Mouse (Mus musculus) kidney, adult 2 months (tissue): ENCODE measurements around the gene Foxp1. TPM values are rescaled to one million over a fixed set of nuclear protein-coding genes. Genes with fewer than 3 reads are reported as not detected.

Experiments used
- DNase-seq: peaks from one replicate; pipeline ENCODE4 v3.0.0; 2021
- H3K27ac ChIP-seq: fragments of 200-500 bp; 2 replicates; pipeline ENCODE4 v1.5.1; 2012; ENCODE audit warnings: low read depth, low read length, control low read depth, inconsistent platforms; ENCODE audit not compliant: insufficient read depth
- H3K27me3 ChIP-seq: fragments of 200-500 bp; replicated peaks from 2 replicates; pipeline ENCODE4 v1.6.1; 2012; ENCODE audit warnings: mild to moderate bottlenecking, moderate library complexity, low read length, inconsistent platforms; ENCODE audit not compliant: control insufficient read depth, insufficient read depth
- H3K36me3 ChIP-seq: fragments of 200-500 bp; 2 replicates; pipeline ENCODE4 v1.6.1; 2012; ENCODE audit warnings: mild to moderate bottlenecking, moderate library complexity, low read length, inconsistent platforms; ENCODE audit not compliant: control insufficient read depth, insufficient read depth
- H3K4me1 ChIP-seq: fragments of 200-500 bp; 2 replicates; pipeline ENCODE4 v1.6.1; 2011; ENCODE audit warnings: low read length; ENCODE audit not compliant: control insufficient read depth, insufficient read depth
- H3K4me3 ChIP-seq: fragments of 200-500 bp; 2 replicates; pipeline ENCODE4 v1.5.1; 2011; ENCODE audit warnings: mild to moderate bottlenecking, low read depth, low read length, control low read depth; ENCODE audit not compliant: insufficient read depth
- CTCF ChIP-seq: fragments of 200-500 bp; conservative IDR thresholded peaks from 2 replicates; pipeline ENCODE4 v1.5.1; 2011; ENCODE audit warnings: low read depth, mild to moderate bottlenecking, control low read depth, low read length, moderate library complexity, mixed read lengths; ENCODE audit not compliant: insufficient read depth, insufficient read length
- POLR2A ChIP-seq: fragments of 200-500 bp; IDR thresholded peaks from one replicate; pipeline ENCODE4 v1.6.1; 2011; ENCODE audit warnings: low read depth, low read length, control low read depth
- WGBS: fragments of 180-500 bp; shearing (Covaris S2); methylation state at CpG from one replicate; pipeline ENCODE4 v1.1.7; 2018; 5-methylcytosine and 5-hydroxymethylcytosine counted together
- polyA plus RNA-seq: library from polyadenylated mRNA; depleted of rRNA; stranded (reverse); fragments of >200 nt; gene quantifications from 2 replicates; pipeline ENCODE4 v1.2.3, GENCODE M21; 2012

Foxp1 gene
- polyA plus RNA-seq, 1 experiment, result 32.8 TPM

DNA sequence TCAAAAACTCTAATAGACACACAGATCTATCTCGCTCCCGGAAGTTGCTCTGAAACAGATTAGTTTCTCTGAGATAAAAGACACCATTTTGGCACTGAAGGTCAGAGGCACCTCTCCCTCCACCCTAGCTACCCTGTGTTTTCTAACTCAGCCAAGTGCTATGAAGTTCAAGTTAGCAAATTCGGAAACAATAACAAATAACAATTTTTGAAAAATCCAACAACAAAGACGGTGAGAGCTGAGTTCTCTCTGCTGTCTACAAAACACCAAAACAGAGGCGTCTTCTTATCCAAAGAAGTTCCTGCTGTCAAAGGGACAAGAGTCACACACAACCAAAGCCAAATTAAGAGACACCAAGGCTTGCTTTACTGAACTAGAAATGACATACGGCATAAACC lies 349.9 kb downstream of the Foxp1 start:
- no peaks in the 10 kb centered on the region for H3K36me3 ChIP-seq
- no peaks in the 10 kb centered on the region for H3K27me3 ChIP-seq
- H3K27ac ChIP-seq, result peak overlapping the region; percentile 16; the same call in 1 of the 2 replicates
- 92% methylated on average over 6 of the region's 6 CpGs for WGBS
- peaks cover 3% of the 10 kb centered on the region for H3K4me1 ChIP-seq
- H3K4me3 ChIP-seq, result no peak overlapping the region
- TF ChIP-seq POLR2A (no peak), CTCF (no peak)
- DNase-seq, result no peak

DNA sequence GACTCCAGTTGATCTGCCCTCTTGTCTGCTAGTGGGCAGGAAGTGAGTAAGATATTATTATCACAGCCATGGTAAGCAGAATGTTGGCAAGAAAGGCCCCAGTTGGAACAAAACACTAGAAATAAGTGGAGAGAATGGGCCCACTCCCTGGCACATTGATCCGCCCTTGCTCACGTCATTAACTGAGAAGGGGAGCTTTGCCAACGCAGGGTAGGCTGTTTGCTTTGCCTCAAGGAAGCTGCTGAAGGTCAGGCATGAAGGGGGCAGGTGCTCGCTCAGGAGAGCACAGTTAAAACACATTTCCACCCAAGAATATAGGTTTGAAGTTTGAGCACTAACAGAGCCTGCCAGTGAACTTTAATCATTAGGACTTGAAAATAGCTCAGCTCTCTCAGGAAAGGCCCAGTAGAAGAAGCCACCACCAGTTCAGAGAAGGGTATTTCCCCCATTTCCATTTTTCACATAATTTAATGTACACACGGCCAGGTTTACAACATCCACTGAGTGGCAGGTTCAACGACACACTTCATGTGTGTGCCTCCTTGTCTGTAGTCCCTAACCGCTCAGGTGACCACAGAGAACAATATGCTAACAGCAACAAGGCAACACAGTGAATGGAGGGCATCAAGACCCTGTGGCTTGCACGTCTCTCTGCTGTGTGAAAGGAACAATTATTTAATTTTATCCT lies 350.5 kb downstream of the Foxp1 start:
- WGBS, result 69% methylated on average over 8 of the region's 8 CpGs
- Histone ChIP-seq H3K27me3 (no peaks in the 10 kb centered on the region), H3K36me3 (no peaks in the 10 kb centered on the region), H3K4me1 (peaks cover 3% of the 10 kb centered on the region), H3K4me3 (no peak overlapping the region), H3K27ac (peak overlapping the region; percentile 42; the same call in 1 of the 2 replicates)
- TF ChIP-seq CTCF (no peak), POLR2A (no peak)
- peak; percentile 36 for DNase-seq

DNA sequence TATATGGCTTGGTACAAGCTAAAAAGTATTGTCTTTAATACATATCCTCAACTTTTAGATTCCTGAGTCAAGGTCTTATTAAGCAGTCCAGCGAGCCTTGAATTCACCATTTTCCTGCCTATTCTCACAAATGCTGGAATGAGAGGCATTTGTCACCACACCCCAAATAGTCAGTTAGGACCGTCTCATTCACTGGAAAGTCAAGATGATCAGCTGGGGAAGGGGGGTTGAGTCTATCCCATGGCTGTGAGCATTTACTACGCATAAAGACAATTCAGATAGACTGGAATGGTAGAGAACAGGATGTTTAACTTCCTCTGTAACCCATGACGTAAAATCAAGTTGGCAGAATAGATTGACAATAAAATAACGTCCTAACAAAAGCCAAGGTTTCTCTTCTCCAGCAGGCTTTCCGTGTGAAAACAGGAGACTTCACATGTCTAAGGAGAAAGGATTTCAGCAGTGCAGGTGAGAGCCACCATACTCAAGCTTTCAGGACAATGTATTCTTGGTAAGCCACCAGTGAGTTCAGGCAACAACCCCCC lies 351.2 kb downstream of the Foxp1 start:
- Histone ChIP-seq H3K27me3 (no peaks in the 10 kb centered on the region), H3K36me3 (no peaks in the 10 kb centered on the region), H3K4me3 (no peak overlapping the region), H3K27ac (0 out of 2 replicates have a peak overlapping the region, but pooled peaks have one; percentile 42), H3K4me1 (peaks cover 3% of the 10 kb centered on the region)
- WGBS, result 73% methylated on average over 6 of the region's 6 CpGs
- no peak for DNase-seq
- no peak for TF ChIP-seq CTCF
- TF ChIP-seq POLR2A, result no peak

DNA sequence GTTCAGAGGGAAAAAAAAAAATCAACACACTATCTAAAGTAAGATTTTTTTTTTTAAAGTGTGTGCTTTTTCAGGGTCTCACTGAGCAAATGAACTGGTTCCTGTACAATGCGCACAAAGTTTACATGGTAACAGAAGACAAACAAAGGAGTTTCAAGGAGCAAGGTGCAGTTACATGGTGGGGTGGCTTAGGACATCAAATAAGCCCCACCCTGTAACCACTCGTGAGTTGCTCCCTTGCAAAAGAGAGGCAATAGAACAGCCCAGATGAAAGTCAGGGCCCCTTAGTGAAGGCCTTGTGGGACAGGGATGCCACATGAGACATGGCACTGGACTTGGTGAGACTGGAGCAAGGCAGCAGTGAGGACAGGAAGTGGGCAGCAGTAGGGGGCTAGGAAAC lies 353.8 kb downstream of the Foxp1 start:
- TF ChIP-seq CTCF (no peak), POLR2A (no peak)
- Histone ChIP-seq H3K27ac (no peak overlapping the region), H3K36me3 (no peaks in the 10 kb centered on the region), H3K27me3 (no peaks in the 10 kb centered on the region), H3K4me3 (no peak overlapping the region), H3K4me1 (peaks cover 3% of the 10 kb centered on the region)
- DNase-seq, result no peak
- 82% methylated on average over 2 of the region's 2 CpGs for WGBS

DNA sequence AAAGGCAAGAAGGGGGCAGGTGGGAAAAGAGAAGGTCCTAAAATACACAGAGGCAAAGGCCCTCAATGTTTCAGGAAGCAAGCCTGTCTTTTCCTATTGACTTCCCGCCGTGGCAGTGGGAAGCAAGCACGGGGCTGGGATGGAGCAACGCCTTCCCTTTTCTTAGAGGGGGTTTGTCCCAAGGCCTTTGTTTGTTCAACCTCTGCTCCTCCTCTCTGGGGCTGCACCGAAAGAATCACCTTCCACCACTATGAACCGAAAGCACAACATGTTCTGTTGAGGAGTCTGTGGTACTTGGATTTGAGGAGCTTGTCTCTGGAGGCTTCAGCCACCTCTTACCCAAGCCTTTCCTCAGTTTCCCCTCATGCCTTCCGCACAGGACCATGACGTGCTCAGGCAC lies 355.5 kb downstream of the Foxp1 start:
- H3K36me3 ChIP-seq, result no peaks in the 10 kb centered on the region; the same call in 1 of the 2 replicates
- no peak overlapping the region for H3K4me3 ChIP-seq
- DNase-seq, result no peak
- H3K27me3 ChIP-seq, result no peaks in the 10 kb centered on the region
- 78% methylated on average over 8 of the region's 8 CpGs for WGBS
- TF ChIP-seq CTCF (no peak), POLR2A (no peak)
- H3K4me1 ChIP-seq, result no peaks in the 10 kb centered on the region
- no peak overlapping the region for H3K27ac ChIP-seq

DNA sequence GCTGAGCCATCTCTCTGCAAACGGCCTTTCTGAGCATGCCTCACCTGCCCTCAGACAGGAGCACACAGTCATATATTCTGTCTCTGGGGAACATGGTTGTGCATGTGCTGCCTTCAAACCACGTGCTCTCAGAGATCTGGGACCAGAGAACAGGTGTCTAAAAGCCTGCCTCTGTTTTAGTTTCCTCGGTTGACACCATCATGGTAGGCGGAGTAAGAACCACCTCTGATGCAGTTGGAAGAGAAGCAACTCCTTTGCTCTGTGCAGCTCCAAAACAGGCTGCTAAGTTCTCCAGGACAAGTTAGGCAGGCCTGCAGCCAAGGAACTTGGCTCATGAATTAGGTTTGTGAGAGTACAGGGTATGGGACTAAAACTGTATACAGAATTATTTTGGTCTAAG lies 356.4 kb downstream of the Foxp1 start:
- DNase-seq, result no peak
- Histone ChIP-seq H3K27me3 (no peaks in the 10 kb centered on the region), H3K27ac (no peak overlapping the region), H3K36me3 (no peaks in the 10 kb centered on the region; the same call in 1 of the 2 replicates), H3K4me3 (no peak overlapping the region), H3K4me1 (no peaks in the 10 kb centered on the region)
- TF ChIP-seq POLR2A (no peak), CTCF (no peak)
- WGBS, result 89% methylated on average over 4 of the region's 4 CpGs

DNA sequence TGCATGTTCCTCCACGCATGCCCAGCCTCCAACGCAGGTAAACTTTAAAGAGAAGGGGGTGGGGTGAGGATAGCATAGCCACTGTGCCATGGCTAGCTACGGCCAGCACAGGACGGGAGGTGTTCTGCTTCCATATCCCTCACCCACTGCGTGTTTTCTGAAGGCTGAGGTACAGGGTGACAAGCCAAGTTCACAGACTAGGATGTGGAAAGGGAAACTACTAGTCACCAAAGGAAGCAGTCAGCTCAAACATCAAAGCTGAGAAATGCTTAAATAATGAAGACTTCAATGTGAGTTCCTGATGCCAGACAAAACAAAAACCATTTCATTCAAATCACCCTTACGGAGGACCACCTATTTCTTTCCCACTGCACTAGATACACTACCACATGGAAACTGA lies 357.8 kb downstream of the Foxp1 start:
- Histone ChIP-seq H3K27ac (no peak overlapping the region), H3K36me3 (no peaks in the 10 kb centered on the region; the same call in 1 of the 2 replicates), H3K4me3 (no peak overlapping the region), H3K27me3 (no peaks in the 10 kb centered on the region), H3K4me1 (no peaks in the 10 kb centered on the region)
- 66% methylated on average over 6 of the region's 6 CpGs for WGBS
- TF ChIP-seq CTCF (no peak), POLR2A (no peak)
- DNase-seq, result no peak
